Mouse (Mus musculus): ENCODE measurements around the gene Rhbdd2. TPM values are rescaled to one million over a fixed set of nuclear protein-coding genes. Genes with fewer than 3 reads are reported as not detected.

Gene Rhbdd2
- polyA plus RNA-seq, 1 experiment = 13.9 TPM

DNA sequence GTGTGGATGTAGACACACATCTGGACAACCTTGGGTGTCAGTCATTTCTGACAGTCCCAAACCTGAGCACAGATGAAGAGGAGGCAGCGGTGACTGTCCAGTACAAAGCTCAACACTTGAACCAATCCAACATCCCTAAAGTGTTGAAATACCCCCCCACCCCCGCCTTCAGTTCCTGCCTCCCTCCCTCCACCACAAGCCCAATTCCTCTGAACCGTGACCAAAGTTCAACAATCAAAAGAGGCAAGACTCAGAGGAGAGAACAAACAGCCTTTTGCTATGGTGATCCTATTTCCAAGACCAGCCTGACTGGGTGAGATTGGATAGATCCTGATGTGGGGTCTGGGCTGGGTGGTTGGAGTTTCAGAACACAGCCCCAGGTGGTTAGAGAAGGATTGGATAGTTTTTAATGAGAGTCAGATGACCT lies 41.9 kb downstream of the Rhbdd2 start:
- Histone ChIP-seq H3K27ac (ENCODE audit: insufficient read depth, low read depth, low read length) (no peak overlapping the region), H3K4me1 (ENCODE audit: control insufficient read depth, insufficient read depth, low read length) (peaks cover 18% of the 10 kb centered on the region), H3K4me3 (ENCODE audit: insufficient read depth, low read length) (no peak overlapping the region)
- no peak for TF ChIP-seq POLR2A (IDR thresholded peaks at IDR 0.05; ENCODE audit: borderline replicate concordance, low read depth, low read length)
- no peak for TF ChIP-seq CTCF (IDR thresholded peaks at IDR 0.05; ENCODE audit: low read depth, low read length)

DNA sequence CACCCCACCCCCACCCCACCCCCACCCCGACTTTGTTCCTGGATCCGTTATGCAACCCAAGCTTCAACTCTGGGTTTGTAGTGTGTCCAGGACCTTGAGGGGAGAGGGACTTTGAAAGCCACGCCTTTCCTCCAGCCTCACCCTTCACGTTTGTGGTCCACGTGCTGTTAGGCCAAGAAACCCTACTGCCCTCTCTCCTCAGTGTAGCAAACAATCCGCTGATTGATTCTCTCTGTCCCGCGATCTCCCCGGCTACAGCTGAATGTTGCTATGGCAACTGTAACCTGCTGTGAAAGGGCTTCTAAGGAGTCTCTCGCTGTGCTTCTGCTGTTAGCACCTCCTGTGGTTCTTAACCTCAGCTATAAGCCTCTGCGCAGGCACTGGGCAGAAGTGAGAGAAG lies 42.4 kb downstream of the Rhbdd2 start:
- H3K4me3 ChIP-seq (ENCODE audit: insufficient read depth, low read length) = no peak overlapping the region
- H3K4me1 ChIP-seq (ENCODE audit: control insufficient read depth, insufficient read depth, low read length) = peaks cover 22% of the 10 kb centered on the region
- H3K27ac ChIP-seq (ENCODE audit: insufficient read depth, low read depth, low read length) = no peak overlapping the region
- TF ChIP-seq CTCF (IDR thresholded peaks at IDR 0.05; ENCODE audit: low read depth, low read length) (no peak), POLR2A (IDR thresholded peaks at IDR 0.05; ENCODE audit: borderline replicate concordance, low read depth, low read length) (no peak)

DNA sequence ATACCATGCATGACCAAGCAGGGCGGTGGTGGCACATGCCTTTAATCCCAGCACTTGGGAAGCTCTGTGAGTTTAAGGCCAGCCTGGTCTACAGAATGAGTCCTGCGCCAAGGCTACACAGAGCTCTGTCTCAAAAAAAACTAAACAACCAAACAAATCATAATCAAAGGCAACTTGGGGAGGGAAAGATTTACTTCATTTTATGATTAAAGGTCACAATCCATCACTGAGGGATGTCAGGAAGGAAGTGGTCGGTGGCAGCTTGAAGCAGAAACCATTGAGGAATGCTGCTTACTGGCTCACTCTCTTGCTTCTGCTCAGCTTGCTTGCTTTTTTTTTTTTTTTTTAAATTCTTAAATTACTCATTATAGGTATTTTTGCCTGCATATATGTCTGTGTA lies 44.3 kb downstream of the Rhbdd2 start:
- H3K4me3 ChIP-seq (ENCODE audit: insufficient read depth, low read length) = no peak overlapping the region
- H3K4me1 ChIP-seq (ENCODE audit: control insufficient read depth, insufficient read depth, low read length) = peaks cover 24% of the 10 kb centered on the region
- H3K27ac ChIP-seq (ENCODE audit: insufficient read depth, low read depth, low read length) = no peak overlapping the region
- no peak for TF ChIP-seq CTCF (IDR thresholded peaks at IDR 0.05; ENCODE audit: low read depth, low read length)
- TF ChIP-seq POLR2A (IDR thresholded peaks at IDR 0.05; ENCODE audit: borderline replicate concordance, low read depth, low read length) = no peak

DNA sequence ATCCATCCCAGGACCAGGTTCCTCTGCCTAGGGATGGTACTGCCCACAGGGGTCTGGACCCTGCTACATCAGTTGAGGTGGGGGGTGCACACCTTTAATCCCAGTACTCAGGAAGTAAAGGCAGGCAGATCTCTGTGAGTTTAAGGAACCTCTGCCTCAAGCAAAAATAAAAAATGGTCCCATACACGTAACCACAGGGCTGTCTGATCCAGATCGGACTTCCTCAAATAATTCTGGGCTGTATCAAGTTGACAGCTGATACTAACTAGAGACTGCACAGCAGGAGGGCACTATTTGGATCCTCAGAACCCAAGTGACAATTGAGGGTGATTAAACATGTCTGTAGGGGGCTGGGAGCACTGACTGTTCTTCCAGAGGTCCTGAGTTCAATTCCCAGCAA lies 44.8 kb downstream of the Rhbdd2 start:
- Histone ChIP-seq H3K27ac (ENCODE audit: insufficient read depth, low read depth, low read length) (no peak overlapping the region), H3K4me1 (ENCODE audit: control insufficient read depth, insufficient read depth, low read length) (peaks cover 24% of the 10 kb centered on the region), H3K4me3 (ENCODE audit: insufficient read depth, low read length) (no peak overlapping the region)
- TF ChIP-seq CTCF (IDR thresholded peaks at IDR 0.05; ENCODE audit: low read depth, low read length) = no peak
- no peak for TF ChIP-seq POLR2A (IDR thresholded peaks at IDR 0.05; ENCODE audit: borderline replicate concordance, low read depth, low read length)

DNA sequence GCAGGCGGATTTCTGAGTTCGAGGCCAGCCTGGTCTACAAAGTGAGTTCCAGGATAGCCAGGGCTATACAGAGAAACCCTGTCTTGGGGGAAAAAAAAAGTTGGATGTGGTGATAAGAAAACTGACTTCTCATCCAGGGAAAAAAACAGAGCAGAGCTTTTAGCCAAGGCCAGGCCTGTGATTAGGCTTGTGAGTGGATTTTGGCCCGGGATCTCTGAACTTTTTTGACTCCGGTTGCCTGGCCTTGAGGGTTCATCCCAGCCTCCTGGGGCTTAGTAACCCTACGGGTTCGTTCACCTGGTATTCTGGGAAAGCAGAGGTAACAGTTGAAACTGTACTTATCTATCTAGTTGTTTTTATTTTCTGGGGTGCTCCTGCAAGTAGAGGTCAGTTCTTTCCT lies 46.1 kb downstream of the Rhbdd2 start:
- TF ChIP-seq POLR2A (IDR thresholded peaks at IDR 0.05; ENCODE audit: borderline replicate concordance, low read depth, low read length) = no peak
- TF ChIP-seq CTCF (IDR thresholded peaks at IDR 0.05; ENCODE audit: low read depth, low read length) = no peak
- Histone ChIP-seq H3K4me3 (ENCODE audit: insufficient read depth, low read length) (no peak overlapping the region), H3K27ac (ENCODE audit: insufficient read depth, low read depth, low read length) (no peak overlapping the region), H3K4me1 (ENCODE audit: control insufficient read depth, insufficient read depth, low read length) (peaks cover 27% of the 10 kb centered on the region)

DNA sequence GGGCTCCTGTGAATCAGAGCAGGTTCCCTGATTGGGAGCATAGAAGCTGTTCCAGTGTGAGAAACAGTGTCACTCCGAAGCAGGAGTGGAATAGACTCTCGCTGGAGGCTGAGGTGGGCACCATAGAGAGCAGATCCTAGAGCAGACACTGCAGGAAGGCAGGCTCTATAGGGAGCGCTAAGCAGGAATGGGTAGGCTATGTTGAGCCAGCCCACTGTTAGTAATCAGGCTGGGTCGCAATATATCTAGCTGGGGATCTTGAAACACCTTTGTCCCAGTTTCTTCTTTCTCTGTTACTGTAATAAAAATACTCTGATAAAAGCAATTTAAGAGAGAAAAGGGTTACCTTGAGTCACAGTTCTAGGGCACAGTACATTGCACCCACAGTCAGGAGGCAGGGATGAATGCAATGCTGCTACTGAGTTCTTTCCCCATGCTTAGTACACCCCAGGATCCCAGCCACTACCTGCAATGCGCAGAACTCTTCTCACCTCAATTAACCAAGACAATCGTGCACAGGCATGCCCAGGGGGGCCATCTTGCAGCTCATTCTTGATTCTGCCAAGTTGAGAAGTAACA lies 48.6 kb downstream of the Rhbdd2 start:
- H3K4me3 ChIP-seq (ENCODE audit: insufficient read depth, low read length) = no peak overlapping the region
- no peak for TF ChIP-seq POLR2A (IDR thresholded peaks at IDR 0.05; ENCODE audit: borderline replicate concordance, low read depth, low read length)
- peaks cover 26% of the 10 kb centered on the region for H3K4me1 ChIP-seq (ENCODE audit: control insufficient read depth, insufficient read depth, low read length)
- no peak overlapping the region for H3K27ac ChIP-seq (ENCODE audit: insufficient read depth, low read depth, low read length)

DNA sequence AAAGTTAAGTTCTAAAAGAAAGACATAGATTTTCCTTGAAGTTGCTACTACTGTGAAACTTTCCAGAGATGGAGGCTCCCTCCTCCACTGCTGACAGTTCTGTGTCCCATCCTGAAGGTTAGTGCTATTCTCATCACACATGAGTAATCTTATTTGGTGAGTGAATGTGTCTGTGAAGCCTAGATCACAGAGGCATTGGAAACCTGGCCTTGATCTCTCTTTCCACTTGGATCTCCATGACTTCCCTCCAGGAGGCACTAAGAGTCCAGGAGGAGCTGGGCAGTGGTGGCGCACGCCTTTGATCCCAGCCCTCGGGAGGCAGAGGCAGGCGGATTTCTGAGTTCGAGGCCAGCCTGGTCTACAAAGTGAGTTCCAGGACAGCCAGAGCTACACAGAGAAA lies 49.6 kb downstream of the Rhbdd2 start:
- H3K4me3 ChIP-seq (ENCODE audit: insufficient read depth, low read length) = no peak overlapping the region
- H3K27ac ChIP-seq (ENCODE audit: insufficient read depth, low read depth, low read length) = no peak overlapping the region
- peaks cover 27% of the 10 kb centered on the region for H3K4me1 ChIP-seq (ENCODE audit: control insufficient read depth, insufficient read depth, low read length)
- TF ChIP-seq POLR2A (IDR thresholded peaks at IDR 0.05; ENCODE audit: borderline replicate concordance, low read depth, low read length) (no peak), CTCF (IDR thresholded peaks at IDR 0.05; ENCODE audit: low read depth, low read length) (no peak)

DNA sequence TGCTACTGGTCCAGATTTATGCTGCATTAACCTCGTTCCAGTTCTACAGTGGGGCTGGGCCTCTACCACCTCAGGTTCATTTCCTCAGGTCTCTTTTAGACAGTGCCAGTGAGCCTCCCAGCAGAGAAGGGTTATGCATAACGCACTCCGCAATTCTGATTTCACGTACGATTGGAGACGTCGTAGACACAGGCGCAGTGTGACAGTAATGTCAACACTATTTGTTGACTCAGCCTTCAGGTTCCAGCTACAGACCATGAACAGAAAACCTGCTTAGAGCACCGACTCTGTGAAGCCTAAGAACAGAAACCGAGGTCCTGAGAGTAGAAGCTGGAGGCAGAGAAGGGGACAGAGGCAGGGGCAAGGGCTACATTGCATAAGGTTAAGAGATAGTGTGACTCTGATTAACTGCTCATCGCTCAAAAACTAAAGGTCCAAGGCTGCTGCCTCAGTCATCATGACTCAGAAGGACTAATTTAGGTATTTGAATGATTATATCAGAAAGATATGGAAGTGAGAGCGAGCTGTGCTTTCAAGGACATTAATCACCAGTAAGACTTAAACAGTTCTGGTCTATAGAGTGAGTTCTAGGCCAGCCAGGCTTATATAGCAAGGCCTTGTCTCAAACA lies 50.6 kb downstream of the Rhbdd2 start:
- no peak for TF ChIP-seq POLR2A (IDR thresholded peaks at IDR 0.05; ENCODE audit: borderline replicate concordance, low read depth, low read length)
- TF ChIP-seq CTCF (IDR thresholded peaks at IDR 0.05; ENCODE audit: low read depth, low read length) = no peak
- Histone ChIP-seq H3K4me3 (ENCODE audit: insufficient read depth, low read length) (no peak overlapping the region), H3K4me1 (ENCODE audit: control insufficient read depth, insufficient read depth, low read length) (peaks cover 29% of the 10 kb centered on the region), H3K27ac (ENCODE audit: insufficient read depth, low read depth, low read length) (no peak overlapping the region)

DNA sequence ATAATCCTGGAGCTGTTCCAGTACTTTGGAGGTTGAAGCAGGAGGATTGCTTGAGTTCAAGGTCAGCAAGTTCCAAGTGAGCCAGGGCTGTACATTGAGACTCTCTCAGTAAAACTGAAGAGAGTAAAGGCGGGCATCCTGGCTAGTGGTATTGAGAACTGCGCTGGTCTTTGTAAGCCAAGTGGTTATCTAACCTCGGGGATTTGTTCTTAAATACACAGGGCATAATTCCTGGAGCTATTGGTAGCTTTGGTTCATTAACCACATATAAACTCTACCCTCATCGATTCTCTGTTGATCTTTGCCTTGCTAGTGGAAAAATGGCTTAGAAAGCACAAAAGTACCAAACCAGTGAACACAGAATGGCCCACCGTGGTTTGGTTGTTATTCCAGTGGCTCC lies 58.0 kb downstream of the Rhbdd2 start:
- Histone ChIP-seq H3K27ac (ENCODE audit: insufficient read depth, low read depth, low read length) (no peak overlapping the region), H3K4me1 (ENCODE audit: control insufficient read depth, insufficient read depth, low read length) (peaks cover 34% of the 10 kb centered on the region), H3K4me3 (ENCODE audit: insufficient read depth, low read length) (peak overlapping the region; percentile 74)
- TF ChIP-seq CTCF (IDR thresholded peaks at IDR 0.05; ENCODE audit: low read depth, low read length) (no peak), POLR2A (IDR thresholded peaks at IDR 0.05; ENCODE audit: borderline replicate concordance, low read depth, low read length) (no peak)

DNA sequence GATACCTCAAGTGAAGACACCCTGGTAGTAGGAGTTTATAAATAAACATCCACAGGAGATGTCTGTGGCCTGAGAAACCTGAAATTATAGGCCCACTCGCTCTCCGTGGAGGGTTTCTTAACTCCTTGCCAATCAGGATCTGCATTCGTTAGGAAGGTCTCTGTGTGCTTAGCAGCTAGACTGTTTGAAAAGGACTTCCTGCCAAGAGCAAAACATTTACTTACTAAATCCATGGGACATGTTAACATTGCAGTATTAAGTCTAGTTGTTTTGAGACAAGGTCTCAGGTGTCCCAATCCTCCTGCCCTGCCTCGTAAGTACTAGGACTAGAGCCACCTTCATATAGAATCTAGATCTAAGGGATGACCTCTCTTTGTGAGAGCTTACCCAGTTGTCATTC lies 58.8 kb downstream of the Rhbdd2 start:
- peaks cover 26% of the 10 kb centered on the region for H3K4me1 ChIP-seq (ENCODE audit: control insufficient read depth, insufficient read depth, low read length)
- no peak overlapping the region for H3K4me3 ChIP-seq (ENCODE audit: insufficient read depth, low read length)
- TF ChIP-seq CTCF (IDR thresholded peaks at IDR 0.05; ENCODE audit: low read depth, low read length) = no peak
- TF ChIP-seq POLR2A (IDR thresholded peaks at IDR 0.05; ENCODE audit: borderline replicate concordance, low read depth, low read length) = no peak
- H3K27ac ChIP-seq (ENCODE audit: insufficient read depth, low read depth, low read length) = no peak overlapping the region
